Mouse (Mus musculus) right cerebral cortex, postnatal 10 days (tissue): ENCODE results near the gene Gm20388.

ENCODE experiments used
- DNase-seq, 2 experiments: peaks; one replicate each; pipeline ENCODE4 v3.0.0; 2021; ENCODE audit warnings: low spot score in 2 of 2

Gene Gm20388

DNA sequence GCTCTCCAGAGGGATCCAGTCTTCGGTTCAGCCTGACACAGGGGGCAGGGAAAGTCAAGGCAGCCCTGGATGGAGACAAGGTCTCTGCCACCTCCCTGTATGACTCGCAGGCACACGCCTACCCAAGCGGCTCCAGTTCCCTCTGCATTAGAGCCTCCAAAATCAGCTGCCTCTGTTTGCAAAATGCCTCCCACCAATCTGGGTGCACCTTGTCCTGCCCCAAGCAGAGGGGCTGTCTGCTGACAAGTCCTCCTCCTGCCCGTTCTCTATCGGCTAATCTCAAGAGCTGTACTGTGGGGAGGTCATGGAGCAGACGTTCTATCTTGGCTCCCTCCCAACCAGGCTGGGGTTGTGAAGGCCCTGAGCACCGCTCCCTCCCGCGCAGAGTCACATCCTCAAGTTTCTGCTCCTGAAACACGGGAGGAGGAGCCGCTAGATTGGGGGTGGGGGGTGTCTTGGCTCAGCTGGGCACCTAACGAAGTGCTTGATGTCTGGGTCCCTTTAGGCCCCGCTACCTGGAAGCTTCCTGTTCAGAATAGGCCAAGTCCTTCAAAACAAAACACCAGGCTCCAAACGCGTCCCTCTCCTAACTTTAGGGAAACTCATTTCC is 2564.4 kb downstream of the Gm20388 start:
- peak in 1 of 2 experiments; percentile 66 for DNase-seq

DNA sequence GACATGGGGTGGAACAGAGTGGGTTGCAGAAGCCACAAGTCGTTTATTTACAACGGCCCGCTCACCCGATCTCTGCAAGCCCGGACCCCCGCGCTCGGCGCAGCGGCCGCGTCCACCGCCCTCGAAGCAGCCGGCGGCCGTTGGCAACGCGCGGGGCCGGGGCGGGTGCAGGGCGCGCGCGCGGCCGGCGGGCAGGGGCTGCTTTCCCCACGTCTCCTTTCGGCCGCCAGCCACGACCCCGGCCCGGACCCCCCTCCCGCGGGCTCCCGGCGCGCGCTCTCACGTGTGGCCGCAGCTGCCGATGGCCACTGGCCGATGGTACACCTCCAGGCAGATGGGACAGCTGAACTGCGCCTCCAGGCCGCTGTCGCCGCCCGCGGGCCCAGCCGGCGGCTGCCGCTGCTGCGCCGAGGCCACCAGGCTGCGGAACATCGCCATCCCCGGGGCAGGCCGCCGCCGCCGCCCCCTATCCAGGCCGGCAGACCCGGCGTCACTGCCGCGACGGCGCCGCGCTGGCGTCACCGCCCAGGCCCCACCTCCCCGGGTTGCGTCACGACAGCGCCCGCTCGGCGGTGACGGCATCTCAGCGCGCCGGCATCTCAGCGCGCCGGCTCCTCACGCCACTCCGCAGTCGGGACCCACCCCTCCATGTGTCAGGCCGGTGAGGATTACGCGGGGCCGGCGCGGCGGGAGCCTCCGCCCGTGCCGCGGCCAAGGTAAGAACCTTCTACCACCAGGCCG is 2565.1 kb downstream of the Gm20388 start, which contains the start of the genes Rnf166 and Ctu2:
TSS of gene Rnf166 (minus strand) at position 485 of the 741 bp plus-strand sequence.
TSS of gene Ctu2 (plus strand) at position 564 of the 741 bp plus-strand sequence.
- peak; percentile 94 to 96 for DNase-seq

DNA sequence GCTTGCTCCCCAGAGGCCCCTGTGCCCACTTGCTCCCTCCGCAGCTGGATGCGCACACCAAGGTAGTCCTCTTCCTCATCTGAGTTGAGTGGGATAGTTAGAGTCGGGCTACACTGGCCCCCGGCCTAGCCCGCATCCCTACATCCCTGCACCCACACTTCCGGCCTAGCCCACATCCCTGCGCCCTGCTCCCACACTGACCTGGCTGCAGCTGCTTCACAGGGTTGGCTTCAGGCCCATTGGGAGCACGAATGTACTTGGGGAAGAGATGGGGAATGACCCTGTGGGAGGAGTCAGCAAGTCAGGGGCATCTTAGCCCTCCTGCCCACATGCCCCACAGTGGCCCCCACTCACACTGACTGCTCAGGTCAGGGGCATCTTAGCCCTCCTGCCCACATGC is 2571.8 kb downstream of the Gm20388 start:
- no peak for DNase-seq

DNA sequence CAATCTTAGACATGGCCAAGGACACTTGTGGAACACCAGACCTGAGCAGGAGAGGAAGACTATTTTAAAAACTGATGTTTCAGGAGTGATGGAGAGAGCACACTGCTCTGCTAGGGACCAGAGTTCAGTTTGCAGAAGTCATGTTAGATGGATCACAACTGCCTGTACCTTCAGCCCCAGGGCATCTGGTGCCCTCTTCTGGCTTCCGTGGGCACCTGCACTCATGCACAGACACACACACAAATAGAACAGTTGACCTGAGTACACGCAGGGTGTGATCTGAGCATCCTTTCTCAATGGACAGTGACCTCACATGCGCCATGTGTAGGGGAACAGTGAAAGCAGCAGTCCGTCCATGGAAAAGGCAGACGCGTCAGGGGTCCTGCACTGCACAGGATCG is 2573.2 kb downstream of the Gm20388 start:
- no peak for DNase-seq

DNA sequence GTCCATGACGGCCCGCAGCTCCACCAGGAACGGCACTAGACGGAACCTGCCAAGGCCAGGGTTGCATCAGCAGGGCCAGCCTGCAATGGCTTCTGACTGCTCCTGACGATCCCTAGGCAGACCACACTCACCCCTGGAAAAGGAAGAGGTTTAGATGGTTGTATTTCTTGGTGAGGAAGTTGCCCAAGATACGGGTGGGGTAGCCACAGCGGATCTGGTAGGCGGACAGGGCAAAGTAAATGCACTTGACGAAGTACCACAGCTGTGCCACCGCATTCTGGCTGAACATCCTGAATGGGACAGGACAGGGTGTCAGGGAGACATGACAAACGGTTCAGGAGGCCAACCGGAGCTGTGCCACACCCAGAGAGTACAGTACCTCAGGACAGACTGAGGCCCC is 2574.2 kb downstream of the Gm20388 start:
- no peak for DNase-seq

DNA sequence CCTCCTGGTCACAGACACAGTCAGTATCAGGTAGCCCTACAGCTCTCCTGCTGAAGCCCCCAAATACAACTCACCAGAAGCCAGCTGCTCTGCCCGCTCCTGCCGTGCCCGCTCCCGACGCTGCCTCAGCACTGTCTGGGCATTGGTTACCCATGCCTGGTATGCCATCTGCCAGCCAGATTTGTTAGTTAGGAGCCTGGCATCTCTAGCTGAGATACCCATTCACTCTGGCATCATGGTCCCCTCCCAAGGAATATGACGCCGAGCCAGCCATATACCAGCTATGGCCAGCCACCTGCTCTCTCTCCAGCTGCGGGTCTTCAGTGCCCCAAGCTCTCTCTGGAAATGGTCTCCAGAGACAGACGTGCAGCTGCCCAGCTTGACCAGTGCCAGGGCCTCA is 2577.7 kb downstream of the Gm20388 start:
- no peak for DNase-seq

DNA sequence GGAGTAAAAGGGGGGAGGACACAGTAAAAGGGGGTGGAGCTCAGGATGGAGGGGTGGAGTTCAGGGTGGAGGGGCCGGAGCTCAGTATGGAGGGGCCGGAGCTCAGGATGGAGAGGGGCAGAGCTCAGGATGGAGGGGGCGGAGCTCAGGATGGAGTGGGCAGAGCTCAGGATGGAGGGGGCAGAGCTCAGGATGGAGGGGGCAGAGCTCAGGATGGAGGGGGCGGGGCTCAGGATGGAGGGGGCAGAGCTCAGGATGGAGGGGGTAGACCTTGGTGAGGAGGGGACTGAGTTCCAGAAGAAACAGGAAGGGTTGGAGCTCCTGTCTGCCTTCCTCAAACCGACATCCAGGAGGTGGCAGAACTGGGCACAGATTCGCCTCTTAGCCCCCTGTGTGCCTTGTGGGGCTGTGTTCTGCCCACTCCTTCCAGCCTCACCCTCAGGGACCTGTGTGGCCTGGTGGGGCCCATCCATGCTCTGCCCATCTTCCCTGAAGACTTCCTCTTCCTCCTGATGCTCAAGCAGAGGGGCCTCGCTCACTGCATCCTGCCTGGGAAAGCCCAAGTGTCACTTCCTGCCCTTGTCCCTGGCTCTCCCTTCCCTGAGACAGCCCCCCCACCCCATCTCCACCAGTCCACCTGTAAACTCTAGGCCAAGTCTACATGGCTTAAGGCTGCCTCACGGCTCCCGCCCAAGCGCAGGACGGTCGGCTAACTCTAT is 2586.5 kb downstream of the Gm20388 start:
- no peak for DNase-seq

DNA sequence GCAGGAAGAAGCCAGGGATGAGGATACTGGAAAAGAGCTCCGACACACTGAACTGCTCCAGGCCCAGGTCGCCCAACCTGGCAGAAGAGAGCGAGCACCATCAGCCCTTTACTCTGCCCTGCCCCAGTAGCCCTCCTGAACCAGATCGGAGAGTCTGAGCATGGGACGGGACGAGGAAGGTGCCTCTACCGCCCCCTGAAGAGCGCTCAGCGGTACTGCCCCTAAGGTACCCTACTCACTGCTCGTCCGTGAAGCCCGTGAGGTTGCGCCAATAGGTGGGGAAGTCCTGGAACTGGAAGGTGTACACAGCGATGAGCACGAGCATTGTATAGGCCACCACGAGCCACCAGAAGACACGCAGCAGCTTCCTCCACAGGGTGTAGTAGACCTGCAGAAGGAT is 2587.3 kb downstream of the Gm20388 start:
- no peak for DNase-seq

DNA sequence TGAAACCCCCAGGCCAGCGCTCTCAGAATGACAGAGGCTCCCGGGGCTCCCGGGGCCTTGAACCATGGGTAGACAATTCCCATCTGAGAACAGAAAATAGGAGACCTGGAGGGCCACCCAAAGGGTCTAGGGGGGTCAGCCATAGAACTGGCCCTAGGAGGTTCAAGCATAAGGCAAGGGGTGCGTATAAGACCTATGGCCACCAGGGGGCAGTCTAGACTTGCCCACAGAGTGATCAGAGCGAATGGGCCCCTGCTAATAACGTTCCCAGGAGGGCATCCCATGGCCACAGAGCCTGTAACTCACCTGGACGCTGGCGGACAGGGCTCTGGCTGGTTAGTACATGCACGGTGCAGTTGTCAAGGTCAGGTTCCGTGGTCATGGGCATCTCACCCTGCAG is 2590.2 kb downstream of the Gm20388 start:
- peak; percentile 63 to 80 for DNase-seq

DNA sequence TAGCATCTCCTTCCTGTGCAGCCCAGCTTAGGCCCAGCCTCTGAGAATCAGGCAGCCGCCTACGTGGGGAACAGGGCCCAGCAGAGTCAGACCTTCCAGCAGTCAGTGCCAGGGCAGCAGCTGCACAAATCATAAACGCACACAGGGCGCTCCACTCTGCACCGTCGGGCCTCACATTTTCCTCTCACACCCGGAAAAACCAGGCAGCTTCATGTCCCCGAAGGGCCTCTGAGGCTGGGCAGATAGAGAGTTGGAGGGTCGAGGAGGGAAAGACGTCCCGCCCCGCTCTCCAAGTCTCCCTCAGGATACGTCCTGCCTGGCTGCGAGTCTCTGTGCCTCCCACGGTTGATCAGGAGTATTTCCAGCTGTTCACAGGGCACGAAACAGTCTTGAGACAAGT is 2600.9 kb downstream of the Gm20388 start:
- DNase-seq = no peak

DNA sequence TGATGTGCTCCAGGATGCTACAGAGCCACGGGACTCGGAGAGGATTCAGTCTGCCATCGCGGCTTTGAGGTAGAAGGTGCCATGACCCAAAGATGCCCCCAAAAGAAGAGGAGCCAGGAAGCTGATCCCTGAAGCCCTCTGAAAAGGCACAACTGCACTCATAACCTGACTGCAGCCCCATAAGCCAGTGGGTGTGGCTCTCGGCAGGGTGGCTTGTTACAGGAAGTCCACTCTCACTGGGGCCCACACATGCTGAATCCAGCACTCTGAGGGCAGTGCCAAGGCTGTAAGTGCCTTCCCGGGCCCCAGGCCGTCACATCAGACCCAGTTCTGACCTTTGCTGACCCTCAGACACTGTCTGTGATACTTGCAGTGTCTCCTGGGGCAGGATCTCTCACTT is 2601.8 kb downstream of the Gm20388 start:
- DNase-seq = no peak

DNA sequence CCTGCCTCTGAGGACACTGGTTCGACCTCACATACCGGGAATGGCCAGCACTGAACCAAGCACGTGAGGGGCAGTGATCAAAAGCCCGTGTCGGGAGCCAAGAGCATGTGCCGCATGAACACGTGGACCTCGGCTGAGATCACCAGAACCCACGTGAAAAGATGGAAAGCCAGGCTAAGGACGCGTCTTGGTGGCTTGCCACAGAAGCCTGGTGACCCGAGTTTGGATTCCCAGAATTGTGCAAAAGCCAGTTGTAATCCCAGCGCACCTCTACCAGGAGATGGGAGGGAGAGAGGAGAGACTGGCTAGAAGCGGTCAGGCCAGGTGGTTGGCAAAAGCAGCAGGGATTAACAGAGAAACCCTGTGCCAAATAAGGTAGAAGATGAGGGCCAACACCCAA is 2605.1 kb downstream of the Gm20388 start:
- no peak for DNase-seq

DNA sequence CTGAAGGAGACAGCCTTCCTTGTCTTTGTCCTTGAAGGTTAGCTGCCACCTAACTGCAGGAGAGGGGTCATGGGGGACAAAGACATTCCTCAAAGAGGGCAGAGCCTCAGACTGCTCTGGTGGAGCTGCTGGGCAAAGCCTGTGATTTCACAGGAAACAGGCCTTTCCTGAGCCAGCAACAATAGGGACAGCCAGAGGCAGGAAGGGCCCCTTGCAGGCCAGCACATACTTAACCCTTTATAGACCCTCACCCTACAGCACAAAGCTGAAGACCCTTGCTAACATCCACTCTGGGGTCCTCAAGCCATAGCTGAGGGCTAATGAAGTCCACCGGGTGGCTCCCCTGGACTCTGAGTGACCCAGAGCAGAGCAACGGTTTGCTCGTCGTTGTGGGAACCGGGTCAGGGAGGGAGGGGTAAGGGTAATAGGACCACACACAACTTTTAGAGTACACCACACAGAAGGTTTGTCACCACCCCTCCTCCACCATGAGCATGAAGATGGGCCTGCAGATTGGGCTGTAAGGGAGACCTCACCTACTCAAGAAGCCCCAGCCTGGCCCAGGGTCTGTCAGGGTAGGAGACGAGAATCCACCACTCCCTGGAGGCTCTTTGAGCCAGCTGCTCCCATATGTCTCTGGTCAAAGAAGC is 2607.0 kb downstream of the Gm20388 start:
- no peak for DNase-seq

DNA sequence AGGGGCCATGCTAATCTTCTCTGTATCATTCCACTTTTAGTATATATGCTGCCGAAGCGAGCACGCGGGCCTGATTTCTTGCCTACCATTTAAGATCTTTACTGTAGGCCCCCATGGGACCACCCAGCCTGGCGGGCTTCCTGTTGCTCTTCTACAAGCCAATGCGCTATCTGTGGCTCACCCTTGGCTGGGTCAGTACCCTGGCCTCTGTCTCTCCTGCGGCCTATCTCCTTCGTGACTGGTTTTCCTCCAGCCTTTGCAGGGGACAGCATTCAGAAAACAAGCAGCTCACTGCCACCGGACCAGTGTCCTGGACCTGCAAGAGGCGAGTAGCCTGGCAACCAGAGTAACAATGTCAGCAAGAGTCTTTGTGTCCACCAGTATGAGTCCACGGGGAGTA is 2610.0 kb downstream of the Gm20388 start:
- DNase-seq = no peak

DNA sequence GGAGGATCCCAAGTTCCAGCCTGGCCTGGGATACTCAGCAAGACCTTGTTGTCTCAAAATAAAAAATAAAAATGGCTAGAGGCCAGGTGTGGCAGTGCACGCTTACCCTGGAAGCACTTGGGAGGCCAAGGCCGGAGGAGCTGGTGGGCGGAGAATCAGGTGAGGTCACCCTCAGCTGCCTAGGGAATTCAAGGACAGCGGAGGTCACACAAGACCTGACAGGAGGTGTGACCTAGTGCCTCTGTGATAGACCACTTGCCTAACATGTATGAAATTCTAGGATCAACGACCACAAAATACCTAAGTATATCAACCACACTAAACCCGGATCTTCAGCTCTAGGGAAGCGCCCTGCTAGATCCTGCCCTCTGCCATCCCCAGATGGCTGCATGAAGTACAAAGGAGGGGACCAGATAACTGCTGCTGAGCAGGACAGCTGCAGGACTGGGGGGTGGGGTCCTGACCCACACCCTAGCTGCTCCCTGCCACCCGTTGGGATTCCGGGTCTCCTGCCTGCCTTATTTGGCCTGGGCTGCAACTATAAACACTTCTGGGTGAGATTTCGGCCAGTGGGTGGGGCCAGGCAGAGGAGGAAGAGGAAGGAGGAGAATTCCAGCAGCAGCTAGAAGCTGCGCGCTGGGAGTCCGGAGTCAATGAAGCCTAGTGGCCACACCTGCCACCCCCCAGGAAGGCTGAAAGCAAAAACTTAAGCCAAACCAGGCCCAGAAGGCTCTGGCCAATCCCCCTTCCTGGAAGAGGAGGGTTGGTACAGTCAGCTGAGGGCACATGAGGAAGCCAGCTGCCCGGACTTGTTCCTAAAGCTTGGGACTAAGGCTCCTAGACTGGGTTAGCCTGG is 2612.4 kb downstream of the Gm20388 start:
- no peak for DNase-seq

DNA sequence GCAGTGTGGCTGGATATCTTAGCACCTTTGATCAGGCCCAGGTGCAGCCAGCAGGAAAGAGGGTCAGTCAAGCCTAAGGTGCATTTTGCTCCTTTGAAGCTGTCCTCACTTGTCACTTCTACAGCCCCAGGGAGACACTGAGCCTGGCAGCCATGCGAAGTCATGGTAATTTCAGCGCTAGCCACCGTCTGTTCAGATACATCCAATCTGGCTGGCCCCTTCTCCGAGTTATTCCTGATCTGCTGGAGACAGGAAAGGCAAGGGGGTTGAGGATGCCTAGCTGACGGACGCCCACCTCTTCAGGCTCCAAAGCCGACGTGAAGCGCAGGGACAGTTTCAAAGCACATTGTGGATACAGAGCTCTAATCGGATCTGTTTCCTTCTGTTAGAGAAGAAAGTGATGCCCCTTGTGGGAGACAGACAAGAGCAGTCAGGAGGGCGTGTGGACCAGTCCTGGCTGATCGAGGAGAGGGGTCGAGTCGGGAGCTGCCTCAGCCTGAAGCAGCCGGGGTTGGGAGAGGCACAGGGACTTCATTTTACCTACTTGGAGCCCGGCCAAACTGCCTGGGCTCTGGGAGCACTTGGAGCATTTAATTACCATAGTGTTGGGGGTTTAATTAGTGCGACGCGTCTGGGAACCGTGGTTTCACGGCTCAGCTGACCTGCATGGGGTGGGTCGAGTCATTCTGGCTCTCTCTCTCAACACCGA is 2613.2 kb downstream of the Gm20388 start:
- DNase-seq = peak; percentile 69 to 86

DNA sequence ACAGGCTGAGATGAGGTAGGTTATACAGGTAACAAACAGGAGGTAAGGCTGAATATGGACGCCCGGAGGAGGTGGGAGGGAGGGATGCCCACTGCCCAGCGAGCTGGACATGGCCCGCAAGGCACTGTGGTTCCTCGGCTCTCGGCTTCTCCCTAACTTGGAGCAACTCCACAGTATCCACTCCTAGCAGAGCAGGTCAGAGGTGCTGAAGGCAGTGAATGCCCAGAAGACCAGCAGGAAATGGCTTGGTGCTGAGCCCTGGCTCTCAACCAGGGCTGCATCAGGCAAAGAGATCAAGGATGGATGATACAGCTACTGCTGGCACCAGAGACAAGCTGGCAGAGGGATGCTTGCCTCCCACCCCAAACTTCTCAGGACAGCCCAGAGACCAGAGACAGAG is 2613.9 kb downstream of the Gm20388 start:
- no peak for DNase-seq

DNA sequence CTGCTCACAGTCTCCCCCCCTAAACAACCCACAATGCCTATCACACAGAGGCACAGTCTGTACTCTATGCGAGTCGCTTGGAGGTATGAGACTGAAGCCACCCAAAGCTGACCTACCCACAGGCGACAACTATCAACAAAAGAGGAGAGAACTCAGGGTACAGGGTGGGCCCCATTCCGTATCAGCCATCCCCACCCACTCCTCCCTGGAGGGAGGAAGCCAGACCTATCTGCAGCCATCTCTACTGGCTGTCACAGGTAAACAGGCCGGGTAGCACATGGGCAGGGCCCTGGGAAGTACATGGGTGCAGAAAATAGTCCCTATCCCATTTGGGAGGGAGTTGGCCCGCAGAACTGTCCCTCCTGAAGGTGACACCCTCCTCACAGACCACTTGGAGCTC is 2614.4 kb downstream of the Gm20388 start:
- no peak for DNase-seq

DNA sequence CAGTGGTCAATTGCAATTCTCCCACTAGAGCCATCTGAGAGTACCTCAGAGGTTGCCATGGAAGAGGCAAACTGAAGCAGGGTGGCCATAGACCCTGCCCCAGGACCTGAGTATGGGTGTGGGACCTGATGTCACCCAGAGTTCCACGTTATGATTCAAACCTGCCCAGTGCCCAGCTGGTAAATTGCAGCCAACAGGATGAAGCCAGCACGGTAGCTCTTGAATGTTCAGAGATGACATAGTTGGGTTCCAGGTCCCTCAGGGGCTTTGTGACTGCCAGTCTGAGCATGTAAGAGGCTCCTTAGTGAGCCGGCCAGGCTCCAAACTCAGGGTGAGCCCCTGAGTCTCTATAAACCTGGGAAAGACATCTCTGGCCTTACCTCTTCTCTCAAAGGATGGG is 2615.4 kb downstream of the Gm20388 start:
- DNase-seq = no peak

DNA sequence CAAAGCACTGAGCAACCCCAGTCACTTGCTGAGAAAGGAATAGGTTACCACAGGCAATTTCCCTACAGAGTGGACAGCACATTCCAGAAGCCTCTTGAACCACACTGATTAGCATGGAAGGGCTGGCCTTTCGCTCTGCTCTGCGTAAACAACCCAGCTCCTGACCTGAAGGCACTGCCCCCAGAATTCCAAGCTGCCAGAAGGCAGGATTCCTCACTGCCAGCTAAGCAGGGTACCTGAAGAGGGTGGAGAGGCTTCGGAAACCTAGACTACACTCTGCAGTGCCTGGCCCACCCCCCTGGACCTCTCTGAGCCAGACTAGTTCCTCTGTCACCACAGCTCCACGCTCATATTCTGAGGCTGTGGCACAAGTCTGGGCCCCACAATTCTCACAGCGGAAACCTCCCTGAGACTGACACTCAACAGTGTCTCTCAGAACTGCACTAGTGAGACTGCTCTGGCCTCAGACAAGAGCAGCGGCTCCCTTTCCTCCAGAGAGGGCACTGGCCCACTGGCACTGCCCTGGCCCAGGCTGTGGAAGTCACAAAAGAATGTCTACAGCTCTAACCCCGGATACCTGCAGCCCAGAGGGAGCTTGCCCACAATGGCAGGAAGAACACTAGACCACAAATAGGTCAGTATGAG is 2616.0 kb downstream of the Gm20388 start:
- no peak for DNase-seq
